8 mouse cellular contexts compared by ENCODE assay signal in the genomic region with DNA sequence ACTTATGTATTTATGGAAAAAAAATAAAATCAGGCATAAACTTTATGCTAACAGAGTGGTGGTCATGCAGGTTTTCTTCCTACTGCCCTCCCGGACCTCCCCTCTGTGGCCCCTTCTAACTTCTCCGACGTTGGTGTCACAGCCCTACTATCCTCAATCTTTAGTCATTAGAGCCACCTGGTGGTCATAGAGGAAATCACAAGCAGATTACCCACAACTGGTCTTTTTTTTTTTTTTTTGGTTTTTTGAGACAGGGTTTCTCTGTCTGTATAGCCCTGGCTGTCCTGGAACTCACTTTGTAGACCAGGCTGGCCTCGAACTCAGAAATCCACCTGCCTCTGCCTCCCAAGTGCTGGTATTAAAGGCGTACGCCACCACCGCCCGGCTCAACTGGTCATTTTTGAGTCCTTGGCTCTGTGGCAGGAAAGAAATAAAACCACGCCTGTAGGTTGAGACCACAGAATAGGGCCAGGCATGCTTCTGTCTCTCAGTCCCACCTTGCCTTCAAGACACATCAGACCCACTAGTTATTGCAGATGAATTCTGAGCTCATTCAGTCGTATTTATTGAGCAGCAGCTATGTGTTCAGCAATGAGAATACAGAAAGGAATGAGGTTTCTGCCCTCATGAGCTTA. TPM values are rescaled to one million over a fixed set of nuclear protein-coding genes. Genes with fewer than 3 reads are reported as not detected.
A peak's percentile ranks its signal among the peaks of the same experiment; 100 is the strongest.
DNase-seq lines count a peak whose midpoint lies in the region; ATAC-seq and TF ChIP-seq lines count a peak whose summit lies in the region.

No protein-coding gene starts in this region.

- 52% methylated on average over 10 of the region's 10 CpGs for WGBS in forebrain, embryonic 10.5 days
- 51% methylated on average over 10 of the region's 10 CpGs for WGBS in forebrain, embryonic 12.5 days
- 46% methylated on average over 10 of the region's 10 CpGs for WGBS in lung, postnatal 0 days
- 46% methylated on average over 10 of the region's 10 CpGs for WGBS in spleen, adult 2 months

- peaks cover 15% of the 10 kb centered on the region for H3K4me1 ChIP-seq in forebrain, embryonic 10.5 days
- peaks cover 11% of the 10 kb centered on the region for H3K4me1 ChIP-seq in forebrain, embryonic 12.5 days
- H3K4me1 ChIP-seq in lung, postnatal 0 days (ENCODE audit: insufficient read depth, low read depth, low read length): no peaks in the 10 kb centered on the region
- no peaks in the 10 kb centered on the region for H3K4me1 ChIP-seq in spleen, adult 2 months (ENCODE audit: control insufficient read depth, insufficient read depth, insufficient read length)

- intact Hi-C loops in gastrocnemius, postnatal 14 days (cut with DNase I; ENCODE audit: low total_unique reads): no loop called here

- no peaks in the 10 kb centered on the region for H3K9me3 ChIP-seq in forebrain, embryonic 10.5 days
- no peaks in the 10 kb centered on the region for H3K9me3 ChIP-seq in forebrain, embryonic 12.5 days
- no peaks in the 10 kb centered on the region for H3K9me3 ChIP-seq in lung, postnatal 0 days (ENCODE audit: low read length)

- H3K9ac ChIP-seq in forebrain, embryonic 12.5 days: no peak overlapping the region
- H3K9ac ChIP-seq in lung, postnatal 0 days (replicated peaks; ENCODE audit: low read depth): no peak overlapping the region

- ATAC-seq in forebrain, embryonic 12.5 days (ENCODE audit: low FRiP score): no peak
- 0 out of 2 replicates have a peak, but pooled peaks have one; percentile 3 for ATAC-seq in lung, postnatal 0 days

- DNase-seq in forebrain, embryonic 10.5 days (ENCODE audit: extremely low spot score, low spot score): peak; percentile 47
- peak; percentile 83 for DNase-seq in CD4-positive helper T cell, adult 2 months (ENCODE audit: low read depth, low spot score)
- peak; percentile 89 for DNase-seq in cerebellum, adult 9-10 months
- peak; percentile 53 for DNase-seq in gastrocnemius, postnatal 14 days
- DNase-seq in kidney, postnatal 36 days: peak; percentile 81 to 84
- DNase-seq in lung, postnatal 0 days (ENCODE audit: low spot score): peak; percentile 84
- DNase-seq in spleen, adult 2 months (ENCODE audit: low read depth in 1 of 2, low spot score in 2 of 2): peak; percentile 60 to 66

- no peak for TF ChIP-seq POLR2A in spleen, adult 2 months (IDR thresholded peaks at IDR 0.05; ENCODE audit: low read depth, low read length)

- H3K36me3 ChIP-seq in forebrain, embryonic 10.5 days (replicated peaks): peaks cover 19% of the 10 kb centered on the region
- peaks cover 4% of the 10 kb centered on the region; the same call in 1 of the 2 replicates for H3K36me3 ChIP-seq in forebrain, embryonic 12.5 days (replicated peaks)
- H3K36me3 ChIP-seq in lung, postnatal 0 days (ENCODE audit: insufficient read depth, low read length): no peaks in the 10 kb centered on the region
- no peaks in the 10 kb centered on the region for H3K36me3 ChIP-seq in spleen, adult 2 months (ENCODE audit: control insufficient read depth, insufficient read depth, low read length)

- TF ChIP-seq EP300 in lung, postnatal 0 days (IDR thresholded peaks at IDR 0.05): 0 out of 2 replicates have a peak, but pooled peaks have one; percentile 23

- no peak overlapping the region for H3K4me2 ChIP-seq in forebrain, embryonic 12.5 days
- H3K4me2 ChIP-seq in lung, postnatal 0 days (replicated peaks; ENCODE audit: low read depth, low read length): no peak overlapping the region

- no peaks in the 10 kb centered on the region for H3K27me3 ChIP-seq in forebrain, embryonic 10.5 days (ENCODE audit: poor library complexity, severe bottlenecking)
- H3K27me3 ChIP-seq in forebrain, embryonic 12.5 days: no peaks in the 10 kb centered on the region
- H3K27me3 ChIP-seq in lung, postnatal 0 days (replicated peaks; ENCODE audit: insufficient read depth, low read length): no peaks in the 10 kb centered on the region
- H3K27me3 ChIP-seq in spleen, adult 2 months (ENCODE audit: control insufficient read depth, insufficient read depth, low read length): no peaks in the 10 kb centered on the region

- no peak overlapping the region for H3K4me3 ChIP-seq in forebrain, embryonic 10.5 days
- H3K4me3 ChIP-seq in forebrain, embryonic 12.5 days (replicated peaks): no peak overlapping the region
- no peak overlapping the region for H3K4me3 ChIP-seq in lung, postnatal 0 days (ENCODE audit: low read depth, low read length)
- H3K4me3 ChIP-seq in spleen, adult 2 months (ENCODE audit: extremely low read depth, insufficient read depth, insufficient read length): no peak overlapping the region

- TF ChIP-seq CTCF in lung, postnatal 0 days (IDR thresholded peaks at IDR 0.05): peak; percentile 81
- TF ChIP-seq CTCF in spleen, adult 2 months (IDR thresholded peaks at IDR 0.05; ENCODE audit: extremely low read depth, insufficient read depth, insufficient read length, insufficient replicate concordance): peak; percentile 37; the same call in 1 of the 2 replicates

- no peak overlapping the region for H3K27ac ChIP-seq in forebrain, embryonic 10.5 days
- no peak overlapping the region for H3K27ac ChIP-seq in forebrain, embryonic 12.5 days
- no peak overlapping the region for H3K27ac ChIP-seq in lung, postnatal 0 days (ENCODE audit: low read length)
- H3K27ac ChIP-seq in spleen, adult 2 months (ENCODE audit: insufficient read depth, low read length): no peak overlapping the region

RNA-seq across cellular contexts. Expression of a gene that starts 4.8 kb away (rescaled TPM):
- polyA plus RNA-seq in forebrain, embryonic 10.5 days (2016; fragmentation: Nextera tagmentation; extraction: Ambion mirVana): 131 and 136 TPM in 2 replicates
- polyA plus RNA-seq in forebrain, embryonic 12.5 days (2016; fragmentation: Nextera tagmentation; extraction: Ambion mirVana): 91.7 and 103 TPM in 2 replicates
- 10 to 100 TPM; 79.5 to 87.9 TPM for total RNA-seq in gastrocnemius, postnatal 14 days (2021)
- 126 and 142 TPM in 2 replicates for polyA plus RNA-seq in lung, postnatal 0 days (2015; fragmentation: Nextera tagmentation; extraction: Ambion mirVana)
- polyA plus RNA-seq in spleen, adult 2 months (2012; rRNA removed): 82.3 and 105 TPM in 2 replicates

RNA-seq across cellular contexts. Expression of a gene that starts 4.9 kb away (rescaled TPM):
- 47.3 and 54.6 TPM in 2 replicates for polyA plus RNA-seq in forebrain, embryonic 10.5 days (2016; fragmentation: Nextera tagmentation; extraction: Ambion mirVana)
- polyA plus RNA-seq in forebrain, embryonic 12.5 days (2016; fragmentation: Nextera tagmentation; extraction: Ambion mirVana): 55.0 and 60.9 TPM in 2 replicates
- 10 to 100 TPM; 19.0 to 20.7 TPM for total RNA-seq in gastrocnemius, postnatal 14 days (2021)
- 16.3 and 16.5 TPM in 2 replicates for polyA plus RNA-seq in lung, postnatal 0 days (2015; fragmentation: Nextera tagmentation; extraction: Ambion mirVana)
- 9.5 and 11.1 TPM in 2 replicates for polyA plus RNA-seq in spleen, adult 2 months (2012; rRNA removed)

RNA-seq across cellular contexts. Expression of a gene that starts 7.5 kb away (rescaled TPM):
- 23.3 and 23.4 TPM in 2 replicates for polyA plus RNA-seq in forebrain, embryonic 10.5 days (2016; fragmentation: Nextera tagmentation; extraction: Ambion mirVana)
- polyA plus RNA-seq in forebrain, embryonic 12.5 days (2016; fragmentation: Nextera tagmentation; extraction: Ambion mirVana): 9.1 and 11.2 TPM in 2 replicates
- total RNA-seq in gastrocnemius, postnatal 14 days (2021): 10 to 100 TPM; 12.8 to 15.2 TPM
- polyA plus RNA-seq in lung, postnatal 0 days (2015; fragmentation: Nextera tagmentation; extraction: Ambion mirVana): 96.5 and 101 TPM in 2 replicates
- 14.3 and 20.5 TPM in 2 replicates for polyA plus RNA-seq in spleen, adult 2 months (2012; rRNA removed)

RNA-seq across cellular contexts. Expression of a gene that starts 21.3 kb away (rescaled TPM):
- 40.7 and 44.9 TPM in 2 replicates for polyA plus RNA-seq in forebrain, embryonic 10.5 days (2016; fragmentation: Nextera tagmentation; extraction: Ambion mirVana)
- 94.3 and 98.3 TPM in 2 replicates for polyA plus RNA-seq in forebrain, embryonic 12.5 days (2016; fragmentation: Nextera tagmentation; extraction: Ambion mirVana)
- total RNA-seq in gastrocnemius, postnatal 14 days (2021): 10 to 100 TPM; 25.5 to 28.7 TPM
- polyA plus RNA-seq in lung, postnatal 0 days (2015; fragmentation: Nextera tagmentation; extraction: Ambion mirVana): 29.9 and 38.4 TPM in 2 replicates
- 146 and 160 TPM in 2 replicates for polyA plus RNA-seq in spleen, adult 2 months (2012; rRNA removed)

RNA-seq across cellular contexts. Expression of a gene that starts 23.0 kb away (rescaled TPM):
- 31.7 TPM in 2 replicates for polyA plus RNA-seq in forebrain, embryonic 10.5 days (2016; fragmentation: Nextera tagmentation; extraction: Ambion mirVana)
- polyA plus RNA-seq in forebrain, embryonic 12.5 days (2016; fragmentation: Nextera tagmentation; extraction: Ambion mirVana): 50.8 and 53.3 TPM in 2 replicates
- total RNA-seq in gastrocnemius, postnatal 14 days (2021): 10 to 100 TPM; 30.3 to 31.4 TPM
- 29.4 and 34.9 TPM in 2 replicates for polyA plus RNA-seq in lung, postnatal 0 days (2015; fragmentation: Nextera tagmentation; extraction: Ambion mirVana)
- 15.8 and 17.0 TPM in 2 replicates for polyA plus RNA-seq in spleen, adult 2 months (2012; rRNA removed)
